Mouse (Mus musculus): ENCODE results near the gene Urb2.

DNA sequence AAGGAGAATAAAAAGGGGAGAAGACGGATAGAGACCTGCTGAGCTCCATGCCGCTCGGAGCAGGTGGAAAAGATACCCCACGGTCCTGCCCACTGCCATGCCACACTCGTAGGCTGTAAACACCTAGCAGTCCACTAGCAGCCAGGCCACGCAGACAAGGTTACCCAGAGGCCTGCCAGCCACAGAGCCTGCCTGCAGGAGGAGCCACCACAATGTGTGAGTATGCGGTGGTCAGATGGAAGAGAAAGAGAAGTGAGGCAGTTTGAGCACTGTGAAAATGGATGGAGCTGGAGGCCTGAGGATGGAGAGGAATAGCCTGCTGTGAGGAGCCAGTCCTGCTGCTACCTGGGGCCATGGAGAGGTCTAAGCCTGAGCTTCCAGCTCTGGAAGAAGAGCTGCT, 62.3 kb downstream of the Urb2 start:
- TF ChIP-seq GATA2 (IDR thresholded peaks at IDR 0.05; ENCODE audit: borderline replicate concordance, low read depth, low read length): no peak
- no peak for TF ChIP-seq CTCF (IDR thresholded peaks at IDR 0.05; ENCODE audit: low read depth, low read length)
- TF ChIP-seq TAL1 (conservative IDR thresholded peaks at IDR 0.05; ENCODE audit: low read depth, low read length): no peak
- no peak for TF ChIP-seq GATA1 (IDR thresholded peaks at IDR 0.05; ENCODE audit: borderline replicate concordance, low read length)

All from G1E (cell line).